Mouse (Mus musculus) thymus, adult 2 months (tissue): ENCODE results near the gene Tomm70a.

Source experiments
- CTCF ChIP-seq: fragments of 200-500 bp; IDR thresholded peaks from 2 replicates; pipeline ENCODE4 v1.5.1; 2012; ENCODE audit warnings: mild to moderate bottlenecking, control low read depth, low read length, moderate library complexity, borderline replicate concordance; ENCODE audit not compliant: control insufficient read depth, poor library complexity, insufficient read depth; ENCODE audit errors: extremely low read depth
- POLR2A ChIP-seq: fragments of 200-500 bp; IDR thresholded peaks from 2 replicates; pipeline ENCODE4 v1.6.1; 2012; ENCODE audit warnings: mild to moderate bottlenecking, low read length, control low read depth, moderate library complexity; ENCODE audit not compliant: control insufficient read depth, poor library complexity, insufficient read depth; ENCODE audit errors: extremely low read depth

DNA sequence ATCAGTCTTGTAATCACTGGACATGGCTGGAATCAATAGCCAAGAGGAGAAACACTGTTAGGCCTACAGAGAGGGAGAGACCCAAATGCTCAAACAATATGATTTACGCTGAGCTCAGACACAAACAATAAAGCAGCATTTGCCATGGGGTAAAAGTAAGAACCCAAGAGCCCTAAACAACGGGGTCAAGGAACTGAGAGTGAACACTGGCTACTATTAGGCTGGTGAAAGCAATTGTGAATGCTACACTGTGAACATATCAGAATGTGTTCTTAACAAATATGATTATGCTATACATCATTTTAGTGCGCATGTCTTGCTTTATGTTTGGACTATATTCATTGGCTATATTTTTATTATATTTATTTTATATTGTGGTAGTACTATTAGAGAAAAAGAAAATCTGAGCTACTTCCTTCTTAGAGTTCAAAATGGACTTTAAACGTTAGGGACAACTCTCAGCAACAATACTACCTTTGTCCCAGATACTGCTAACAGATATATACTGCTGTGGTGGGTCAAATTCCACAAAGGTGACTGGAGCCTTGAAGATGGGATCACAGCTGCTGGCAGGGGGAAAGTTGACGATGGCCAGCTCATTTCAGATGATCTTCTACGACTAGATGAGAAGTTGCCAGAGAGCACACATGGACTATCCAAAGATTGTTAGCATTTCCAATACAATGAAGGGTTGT lies 28.4 kb upstream of the Tomm70a start:
- TF ChIP-seq CTCF (no peak), POLR2A (no peak)
